Mouse (Mus musculus): ENCODE data around the gene Chrna1. TPM values are rescaled to one million over a fixed set of nuclear protein-coding genes. Genes with fewer than 3 reads are reported as not detected.

Gene Chrna1
- polyA plus RNA-seq, 1 experiment from 2014 or later, result 0.26 TPM

GRCm38 (mm10) chr2:73588951-73589350, 8.8 kb upstream of the Chrna1 start:
- WGBS, result 58% methylated on average over 2 of the region's 2 CpGs
- peaks cover 38% of the 10 kb centered on the region for H3K4me1 ChIP-seq
- H3K4me3 ChIP-seq (replicated peaks), result no peak overlapping the region
- H3K27ac ChIP-seq, result no peak overlapping the region
- no peaks in the 10 kb centered on the region for H3K36me3 ChIP-seq
- H3K27me3 ChIP-seq (replicated peaks), result no peaks in the 10 kb centered on the region
- H3K9ac ChIP-seq, result no peak overlapping the region
- no peak for ATAC-seq (ENCODE audit: insufficient read depth, low FRiP score, low read depth)
- H3K4me2 ChIP-seq, result no peak overlapping the region
- no peaks in the 10 kb centered on the region for H3K9me3 ChIP-seq

GRCm38 (mm10) chr2:73587109-73587506, 7.0 kb upstream of the Chrna1 start:
- ATAC-seq (ENCODE audit: insufficient read depth, low FRiP score, low read depth), result no peak
- no peak overlapping the region for H3K9ac ChIP-seq
- no peaks in the 10 kb centered on the region for H3K27me3 ChIP-seq (replicated peaks)
- 43% methylated on average over 4 of the region's 4 CpGs for WGBS
- no peak overlapping the region for H3K4me3 ChIP-seq (replicated peaks)
- no peak overlapping the region for H3K27ac ChIP-seq
- H3K4me1 ChIP-seq, result peaks cover 25% of the 10 kb centered on the region
- no peak overlapping the region for H3K4me2 ChIP-seq
- H3K36me3 ChIP-seq, result no peaks in the 10 kb centered on the region
- H3K9me3 ChIP-seq, result no peaks in the 10 kb centered on the region

- Histone ChIP-seq H3K4me2 (no peak overlapping the region), H3K9me3 (no peaks in the 10 kb centered on the region), H3K36me3 (no peaks in the 10 kb centered on the region), H3K4me3 (replicated peaks) (no peak overlapping the region), H3K27me3 (replicated peaks) (no peaks in the 10 kb centered on the region), H3K4me1 (peaks cover 23% of the 10 kb centered on the region), H3K27ac (no peak overlapping the region), H3K9ac (no peak overlapping the region)
- no peak for ATAC-seq (ENCODE audit: insufficient read depth, low FRiP score, low read depth)
- WGBS, result 63% methylated on average over 10 of the region's 10 CpGs
Observed at GRCm38 (mm10) chr2:73586392-73587108, 6.4 kb upstream of the Chrna1 start.

- WGBS, result 13% methylated on average over 12 of the region's 12 CpGs
- H3K4me1 ChIP-seq, result peaks cover 15% of the 10 kb centered on the region
- no peaks in the 10 kb centered on the region for H3K9me3 ChIP-seq
- peak overlapping the region; percentile 59 for H3K27ac ChIP-seq
- H3K4me3 ChIP-seq (replicated peaks), result peak overlapping the region; percentile 45
- H3K4me2 ChIP-seq, result peak overlapping the region; percentile 69
- no peak overlapping the region for H3K9ac ChIP-seq
- no peaks in the 10 kb centered on the region for H3K27me3 ChIP-seq (replicated peaks)
- ATAC-seq (ENCODE audit: insufficient read depth, low FRiP score, low read depth), result peak; percentile 68
- no peaks in the 10 kb centered on the region for H3K36me3 ChIP-seq
Observed at GRCm38 (mm10) chr2:73585347-73585831, 5.3 kb upstream of the Chrna1 start.

DNA sequence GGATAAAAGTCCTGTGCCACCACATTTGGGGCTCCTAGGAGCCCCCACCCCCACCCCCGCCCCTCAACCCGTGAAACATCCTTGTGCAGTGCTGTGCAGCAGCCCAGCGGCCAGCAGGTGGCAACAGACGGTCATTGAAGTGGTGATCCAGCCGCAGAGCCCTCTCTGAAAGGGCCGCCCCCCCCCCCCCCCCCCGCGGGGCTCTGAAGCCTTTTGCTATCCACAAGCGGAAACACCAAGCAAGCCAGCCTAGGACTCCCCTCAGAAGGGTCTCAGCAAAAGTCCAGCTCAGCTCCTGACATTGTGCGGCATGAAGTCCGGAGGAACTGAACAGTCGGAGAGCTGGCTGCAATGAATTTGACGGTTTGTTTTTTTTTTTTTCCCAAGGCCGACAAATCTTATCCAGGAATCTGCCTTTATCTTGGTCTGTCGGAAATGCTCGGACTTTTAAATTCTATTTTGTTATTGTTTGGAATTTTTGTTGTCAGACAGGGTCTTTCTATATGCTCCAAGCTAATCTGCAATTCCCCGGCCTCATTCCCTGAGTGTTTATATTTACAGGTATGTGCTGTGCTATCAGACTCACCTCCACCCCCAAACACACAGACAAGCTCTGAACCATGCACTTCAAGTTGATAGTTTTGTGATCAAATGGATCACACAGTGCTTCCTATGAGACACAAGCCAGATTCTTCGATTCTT, 4.7 kb upstream of the Chrna1 start:
- H3K36me3 ChIP-seq, result no peaks in the 10 kb centered on the region
- peak overlapping the region; percentile 45 for H3K4me3 ChIP-seq (replicated peaks)
- H3K9ac ChIP-seq, result no peak overlapping the region
- H3K27ac ChIP-seq, result peak overlapping the region; percentile 59
- H3K9me3 ChIP-seq, result no peaks in the 10 kb centered on the region
- no peaks in the 10 kb centered on the region for H3K27me3 ChIP-seq (replicated peaks)
- ATAC-seq (ENCODE audit: insufficient read depth, low FRiP score, low read depth), result peak; percentile 65
- peak overlapping the region; percentile 69 for H3K4me2 ChIP-seq
- under 1% methylated on average over 17 of the region's 18 CpGs for WGBS
- 0 out of 2 replicates have a peak, but pooled peaks cover 10% of the 10 kb centered on the region for H3K4me1 ChIP-seq

GRCm38 (mm10) chr2:73580720-73581119, 582 bp upstream of the Chrna1 start:
- H3K4me3 ChIP-seq (replicated peaks), result no peak overlapping the region
- no peak for ATAC-seq (ENCODE audit: insufficient read depth, low FRiP score, low read depth)
- H3K4me1 ChIP-seq, result 0 out of 2 replicates have a peak, but pooled peaks cover 7% of the 10 kb centered on the region
- H3K9ac ChIP-seq, result no peak overlapping the region
- H3K9me3 ChIP-seq, result no peaks in the 10 kb centered on the region
- WGBS, result 84% methylated on average over 5 of the region's 5 CpGs
- H3K27ac ChIP-seq, result no peak overlapping the region
- H3K27me3 ChIP-seq (replicated peaks), result no peaks in the 10 kb centered on the region
- H3K36me3 ChIP-seq, result no peaks in the 10 kb centered on the region
- H3K4me2 ChIP-seq, result no peak overlapping the region

DNA sequence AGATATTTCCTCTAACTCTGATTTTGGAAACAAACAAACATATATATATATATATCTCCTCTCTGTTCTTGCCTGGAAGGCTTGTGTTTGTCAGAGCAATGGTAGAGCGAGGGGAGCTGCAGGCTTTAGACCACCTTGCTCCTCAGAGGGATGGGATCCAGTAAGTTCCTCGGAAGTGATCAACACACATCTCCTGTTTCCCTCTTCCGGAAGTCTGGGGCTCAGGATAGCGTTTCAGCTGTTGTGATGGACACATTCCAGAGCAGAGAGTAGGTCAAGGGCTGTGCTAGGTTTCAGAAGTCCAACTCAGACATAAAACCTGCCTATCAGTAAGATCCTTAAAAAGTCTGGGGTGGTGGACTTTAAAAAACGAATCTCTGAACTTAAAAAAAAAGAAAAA, 970 bp downstream of the Chrna1 start:
- Histone ChIP-seq H3K9ac (no peak overlapping the region), H3K27me3 (replicated peaks) (no peaks in the 10 kb centered on the region), H3K27ac (no peak overlapping the region), H3K4me2 (no peak overlapping the region), H3K36me3 (no peaks in the 10 kb centered on the region), H3K9me3 (no peaks in the 10 kb centered on the region), H3K4me1 (no peaks in the 10 kb centered on the region), H3K4me3 (replicated peaks) (no peak overlapping the region)
- ATAC-seq (ENCODE audit: insufficient read depth, low FRiP score, low read depth), result no peak
- 57% methylated on average over 5 of the region's 5 CpGs for WGBS

- WGBS, result 87% methylated on average over 6 of the region's 6 CpGs
- H3K4me2 ChIP-seq, result no peak overlapping the region
Observed at GRCm38 (mm10) chr2:73574418-73574817, 5.7 kb downstream of the Chrna1 start.

DNA sequence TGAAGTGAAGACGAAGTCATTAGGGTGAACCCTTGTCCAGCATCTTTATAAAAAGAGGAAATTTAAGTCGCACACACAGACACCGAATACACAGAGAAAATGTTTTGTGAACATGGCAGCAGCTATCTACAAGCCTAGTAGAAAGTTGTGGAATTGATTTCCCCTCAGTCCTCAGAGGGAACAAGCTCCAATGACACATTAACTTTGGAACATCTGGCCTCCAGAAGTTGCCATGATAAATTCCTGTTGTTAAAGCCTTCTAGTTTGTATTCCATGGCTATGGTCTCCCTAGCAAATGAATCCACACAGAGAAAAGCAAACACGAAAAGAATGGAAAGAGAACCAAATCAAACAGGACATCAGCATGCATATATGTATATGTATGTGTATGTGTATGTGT, 6.6 kb downstream of the Chrna1 start:
- WGBS, result 91% methylated on average over 4 of the region's 4 CpGs
- no peaks in the 10 kb centered on the region for H3K36me3 ChIP-seq
- H3K27me3 ChIP-seq (replicated peaks), result no peaks in the 10 kb centered on the region
- no peaks in the 10 kb centered on the region for H3K9me3 ChIP-seq
- no peak overlapping the region for H3K27ac ChIP-seq
- no peak for ATAC-seq (ENCODE audit: insufficient read depth, low FRiP score, low read depth)
- no peak overlapping the region for H3K4me3 ChIP-seq (replicated peaks)
- H3K9ac ChIP-seq, result no peak overlapping the region
- H3K4me2 ChIP-seq, result no peak overlapping the region
- no peaks in the 10 kb centered on the region for H3K4me1 ChIP-seq

More at GRCm38 (mm10) chr2:73574418-73574817, 5.7 kb downstream of the Chrna1 start:
- no peak overlapping the region for H3K4me3 ChIP-seq (replicated peaks)
- H3K9ac ChIP-seq, result no peak overlapping the region
- H3K9me3 ChIP-seq, result no peaks in the 10 kb centered on the region
- no peaks in the 10 kb centered on the region for H3K27me3 ChIP-seq (replicated peaks)
- H3K36me3 ChIP-seq, result no peaks in the 10 kb centered on the region
- H3K4me1 ChIP-seq, result no peaks in the 10 kb centered on the region
- ATAC-seq (ENCODE audit: insufficient read depth, low FRiP score, low read depth), result no peak
- no peak overlapping the region for H3K27ac ChIP-seq

DNA sequence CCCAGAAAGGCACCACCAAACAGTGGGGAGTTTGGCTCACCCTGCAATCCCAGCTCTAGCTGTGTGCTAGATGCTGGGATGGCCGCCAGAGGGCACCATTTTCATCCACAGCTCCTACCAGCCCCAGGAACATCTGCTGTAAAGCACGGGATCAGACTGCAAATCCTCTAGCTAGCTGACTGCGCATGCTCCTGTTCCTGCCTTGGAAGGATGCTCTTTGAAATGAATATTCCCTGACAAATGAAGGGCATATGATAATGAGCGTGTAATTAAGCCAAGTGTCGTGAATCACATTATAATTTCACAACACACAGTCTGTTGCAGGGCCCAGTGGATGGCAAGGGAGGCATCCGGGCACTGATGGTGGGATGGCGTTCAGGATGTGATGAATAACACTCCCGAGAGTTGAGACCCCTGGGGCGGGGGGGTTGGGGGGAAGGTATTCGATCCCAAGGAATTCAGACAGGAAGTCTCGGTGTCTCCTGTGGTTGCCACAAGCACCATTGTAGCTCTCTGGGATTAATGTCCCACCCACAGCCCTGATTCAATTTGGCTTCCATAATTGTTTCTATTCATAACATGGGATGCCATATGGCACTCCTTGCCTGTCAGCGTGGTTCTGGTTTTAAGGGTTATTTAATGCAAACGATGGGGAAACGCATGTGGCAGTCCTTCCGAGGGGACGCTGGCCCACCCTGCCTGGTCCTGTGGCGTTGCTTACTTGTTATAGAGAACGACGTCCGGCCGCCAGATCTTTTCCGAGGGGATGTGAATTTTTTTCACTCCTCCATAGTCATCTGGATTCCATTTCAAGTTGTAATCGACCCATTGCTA, 7.4 kb downstream of the Chrna1 start:
- no peaks in the 10 kb centered on the region for H3K9me3 ChIP-seq
- H3K36me3 ChIP-seq, result no peaks in the 10 kb centered on the region
- H3K9ac ChIP-seq, result no peak overlapping the region
- peak; percentile 65; the same call in 1 of the 2 replicates for ATAC-seq (ENCODE audit: insufficient read depth, low FRiP score, low read depth)
- H3K4me3 ChIP-seq (replicated peaks), result 0 out of 2 replicates have a peak overlapping the region, but pooled peaks have one; percentile 8
- no peak overlapping the region for H3K27ac ChIP-seq
- WGBS, result 34% methylated on average over 23 of the region's 23 CpGs
- no peaks in the 10 kb centered on the region for H3K4me1 ChIP-seq
- H3K27me3 ChIP-seq (replicated peaks), result no peaks in the 10 kb centered on the region
- H3K4me2 ChIP-seq, result peak overlapping the region; percentile 24; the same call in 1 of the 2 replicates

DNA sequence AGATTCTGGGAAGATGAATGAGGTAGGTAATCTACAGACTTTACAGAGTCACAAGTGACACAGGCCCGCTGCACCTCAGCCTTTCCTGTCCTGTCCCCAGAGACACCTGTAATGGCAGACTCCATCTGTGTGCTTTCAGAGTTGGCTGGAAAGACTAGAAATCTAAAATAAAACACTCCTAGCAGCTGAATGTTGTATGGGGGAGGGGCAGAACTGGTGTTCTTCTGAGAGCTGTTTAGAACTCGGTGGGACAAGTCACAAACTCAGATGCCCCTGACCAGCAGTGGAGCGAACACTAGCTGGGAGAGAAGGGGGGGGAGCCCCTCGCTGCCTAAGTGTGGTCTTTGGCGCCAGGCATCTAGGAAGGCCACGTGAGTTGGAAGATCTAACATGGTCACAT, 8.2 kb downstream of the Chrna1 start:
- H3K4me3 ChIP-seq (replicated peaks), result no peak overlapping the region
- H3K27me3 ChIP-seq (replicated peaks), result no peaks in the 10 kb centered on the region
- no peak for ATAC-seq (ENCODE audit: insufficient read depth, low FRiP score, low read depth)
- no peaks in the 10 kb centered on the region for H3K9me3 ChIP-seq
- H3K4me1 ChIP-seq, result no peaks in the 10 kb centered on the region
- no peak overlapping the region for H3K4me2 ChIP-seq
- no peak overlapping the region for H3K27ac ChIP-seq
- 65% methylated on average over 6 of the region's 6 CpGs for WGBS
- no peak overlapping the region for H3K9ac ChIP-seq
- no peaks in the 10 kb centered on the region for H3K36me3 ChIP-seq
